Mouse (Mus musculus): ENCODE data around the gene Slc45a2. TPM values are rescaled to one million over a fixed set of nuclear protein-coding genes. Genes with fewer than 3 reads are reported as not detected.

Gene Slc45a2
- total RNA-seq, 4 experiments from 2014 or later = not detected

- no peak for DNase-seq (ENCODE audit: low spot score in 2 of 2)
Measured at GRCm38 (mm10) chr15:11003791-11004190, 3.3 kb downstream of the Slc45a2 start.

DNA sequence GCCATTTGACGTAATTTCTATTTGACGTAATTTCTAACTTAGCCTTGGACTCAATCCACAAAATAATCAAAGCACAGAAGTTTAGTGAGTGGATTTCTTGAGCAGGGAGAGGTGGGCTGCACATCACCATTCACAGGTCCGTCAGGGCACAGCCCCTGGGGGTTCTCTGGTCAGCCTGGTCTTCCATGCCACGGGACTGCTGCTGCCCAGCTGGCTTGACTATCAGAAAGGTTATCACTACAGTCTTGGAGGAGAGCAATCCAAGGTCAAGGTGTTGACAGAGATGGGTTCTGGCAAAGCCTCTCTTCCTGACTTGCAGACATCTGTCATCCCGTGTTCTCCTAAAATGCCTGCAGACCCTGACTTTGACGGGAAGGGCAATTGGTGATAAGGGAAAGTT lies 4.1 kb downstream of the Slc45a2 start:
- DNase-seq (ENCODE audit: low spot score in 2 of 2) = no peak

GRCm38 (mm10) chr15:11008756-11009155 lies 8.2 kb downstream of the Slc45a2 start:
- no peak for DNase-seq (ENCODE audit: low spot score in 2 of 2)

DNA sequence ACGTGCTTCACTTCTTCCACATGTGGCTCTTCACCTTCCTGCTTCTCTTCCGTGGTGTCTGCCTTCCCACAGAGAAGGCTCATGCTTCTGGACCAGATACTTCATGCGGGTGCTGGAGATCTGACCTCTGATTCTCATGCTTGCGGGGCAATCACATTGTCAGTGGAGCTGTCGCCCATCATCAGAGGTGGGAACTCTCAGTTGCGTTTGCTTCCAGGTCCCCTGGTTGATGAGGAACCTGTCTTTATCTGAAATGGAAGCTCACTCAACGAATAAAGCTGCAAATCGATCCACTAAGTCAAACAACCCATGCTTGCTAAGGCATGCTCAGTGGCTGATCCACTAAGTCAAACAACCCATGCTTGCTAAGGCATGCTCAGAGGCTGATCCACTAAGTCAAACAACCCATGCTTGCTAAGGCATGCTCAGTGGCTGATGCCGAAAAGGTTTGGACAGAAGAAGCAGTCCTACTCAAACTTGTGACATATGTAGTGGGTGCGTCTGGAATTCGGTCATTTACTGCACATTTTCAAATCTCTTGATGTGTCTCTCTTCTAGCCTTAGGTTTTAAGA lies 10.5 kb downstream of the Slc45a2 start:
- DNase-seq (ENCODE audit: low spot score in 2 of 2) = no peak

DNA sequence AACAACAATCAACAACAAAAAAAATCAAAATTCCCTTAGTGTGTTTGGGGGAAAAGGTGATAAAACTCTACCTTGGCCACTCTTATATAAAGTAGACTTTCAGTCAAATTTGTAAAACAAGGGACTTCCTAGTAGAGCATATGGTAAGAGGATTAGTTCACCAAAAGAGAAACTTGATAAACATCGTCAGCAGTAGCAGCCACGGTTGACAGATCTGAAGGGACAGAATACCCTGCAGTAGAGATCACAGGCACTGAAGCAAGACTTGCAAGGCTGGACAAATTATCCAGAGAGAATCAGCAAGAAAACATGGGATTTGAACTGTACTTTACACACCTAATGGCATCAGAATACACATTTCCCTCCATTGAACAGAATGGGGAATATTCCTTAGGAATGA lies 14.4 kb downstream of the Slc45a2 start:
- no peak for DNase-seq (ENCODE audit: low spot score in 2 of 2)

DNA sequence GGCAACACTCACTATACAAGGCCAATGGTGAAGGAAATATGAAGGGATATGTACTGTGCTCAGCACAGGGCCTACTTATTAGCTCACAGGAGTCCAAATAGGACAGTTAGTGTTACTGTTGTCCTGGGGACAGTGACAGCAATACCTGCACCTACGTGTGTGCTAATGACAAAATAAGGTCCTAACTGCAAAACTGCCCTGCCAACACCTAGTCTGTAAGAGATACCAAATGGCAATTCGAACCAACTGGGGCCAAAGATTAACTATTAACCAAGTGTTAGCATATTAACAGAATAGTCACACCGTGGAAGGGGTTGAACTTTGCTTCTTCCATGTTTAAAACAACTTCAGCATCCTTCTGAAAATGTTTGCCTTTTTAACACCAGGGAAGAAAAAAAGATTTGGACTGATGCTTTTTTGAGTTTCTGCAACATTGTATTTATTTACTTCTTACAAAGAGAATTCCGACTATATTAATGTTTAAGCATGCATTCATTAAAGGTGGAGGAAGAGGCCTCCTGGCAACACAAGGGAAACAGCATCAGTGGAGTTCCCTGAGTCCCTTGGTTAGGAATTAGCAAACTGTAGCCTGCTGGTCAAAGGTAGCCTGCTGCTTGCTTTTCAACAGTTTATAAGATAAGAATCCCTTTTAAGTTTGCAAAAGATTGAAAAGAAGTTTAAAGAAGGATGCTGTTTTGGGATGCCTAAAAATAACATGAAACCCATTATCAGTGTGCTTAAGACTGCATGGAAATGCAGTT lies 26.5 kb downstream of the Slc45a2 start:
- no peak for DNase-seq (ENCODE audit: low spot score in 2 of 2)

- DNase-seq (ENCODE audit: low spot score in 2 of 2) = no peak
Measured at GRCm38 (mm10) chr15:11030188-11030587, 29.7 kb downstream of the Slc45a2 start.

DNA sequence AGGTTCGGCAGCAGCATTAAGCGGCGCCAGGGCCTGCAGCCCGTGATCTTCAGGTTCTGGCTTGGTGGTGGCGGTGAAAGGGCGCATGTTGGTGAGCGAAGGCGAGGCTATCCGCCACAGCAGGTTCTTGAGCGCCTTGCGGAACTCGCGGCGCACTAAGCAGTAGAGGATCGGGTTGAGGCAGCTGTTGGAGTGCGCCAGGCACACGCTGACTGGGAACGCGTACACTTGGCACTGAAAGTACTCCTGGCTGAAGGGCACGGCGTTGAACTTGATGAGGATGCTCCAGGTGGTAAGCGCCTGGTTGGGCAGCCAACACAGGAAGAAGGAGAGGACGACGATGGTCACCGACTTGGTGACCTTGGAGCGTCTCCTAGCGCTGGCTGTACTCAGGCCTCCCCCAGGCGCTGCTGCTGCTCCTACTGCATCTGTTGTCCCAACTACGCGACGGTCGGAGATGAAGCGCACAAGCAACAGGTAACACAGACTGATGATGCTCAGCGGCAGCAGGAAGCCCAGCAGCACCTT lies 35.5 kb downstream of the Slc45a2 start:
- DNase-seq (ENCODE audit: low spot score in 2 of 2) = peak in 1 of 2 experiments; percentile 4

- DNase-seq (ENCODE audit: low spot score in 2 of 2) = no peak
Measured at GRCm38 (mm10) chr15:11036535-11037375, 36.2 kb downstream of the Slc45a2 start.

GRCm38 (mm10) chr15:11037376-11037695 lies 36.8 kb downstream of the Slc45a2 start:
- peak in 1 of 2 experiments; percentile 5 for DNase-seq (ENCODE audit: low spot score in 2 of 2)

DNA sequence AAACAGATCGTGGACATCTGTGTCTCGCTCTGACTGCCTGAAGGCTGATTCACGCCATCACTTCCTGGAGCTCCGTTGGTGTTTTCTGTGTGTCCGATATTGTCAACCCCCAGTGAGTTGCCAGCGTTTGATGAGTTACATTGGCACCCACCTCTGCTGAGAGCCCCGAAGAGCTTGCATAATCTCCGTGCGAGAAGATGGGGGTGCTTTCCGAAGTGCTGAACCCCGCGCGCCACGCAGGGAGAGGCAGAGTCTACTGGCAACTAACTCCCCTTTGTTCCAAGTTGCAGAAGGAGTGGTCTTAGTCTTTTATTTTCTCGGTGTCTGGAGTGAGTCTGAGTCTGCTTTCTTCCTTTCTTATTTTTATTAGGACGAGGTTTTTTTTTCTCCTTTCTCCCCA lies 37.2 kb downstream of the Slc45a2 start, which contains the start of gene Rxfp3:
Gene Rxfp3 (minus strand): TSS at position 281 of the 400 bp plus-strand sequence.
- no peak for DNase-seq (ENCODE audit: low spot score in 2 of 2)

DNA sequence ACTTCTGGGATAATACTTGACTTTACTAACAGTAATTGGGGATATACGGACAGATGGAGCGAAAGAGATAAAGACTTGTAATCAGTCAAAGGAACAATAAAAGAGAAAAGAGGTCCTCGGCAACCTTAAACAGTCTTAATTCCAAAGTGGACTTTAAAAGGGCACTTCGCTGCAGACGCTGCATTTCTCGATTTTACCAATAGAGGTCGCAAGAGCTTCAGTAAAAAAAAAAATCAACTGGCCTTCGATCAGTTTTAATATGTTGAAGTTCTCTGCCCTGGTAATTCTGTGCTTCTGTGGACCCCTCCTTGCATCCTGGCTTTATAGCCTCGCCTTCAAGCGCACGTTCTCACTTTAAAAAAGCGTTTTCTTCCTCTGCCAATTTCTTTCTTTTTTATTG lies 38.0 kb downstream of the Slc45a2 start:
- DNase-seq (ENCODE audit: low spot score in 2 of 2) = peak in 1 of 2 experiments; percentile 47

GRCm38 (mm10) chr15:11040067-11040466 lies 39.5 kb downstream of the Slc45a2 start:
- DNase-seq (ENCODE audit: low spot score in 2 of 2) = no peak

DNA sequence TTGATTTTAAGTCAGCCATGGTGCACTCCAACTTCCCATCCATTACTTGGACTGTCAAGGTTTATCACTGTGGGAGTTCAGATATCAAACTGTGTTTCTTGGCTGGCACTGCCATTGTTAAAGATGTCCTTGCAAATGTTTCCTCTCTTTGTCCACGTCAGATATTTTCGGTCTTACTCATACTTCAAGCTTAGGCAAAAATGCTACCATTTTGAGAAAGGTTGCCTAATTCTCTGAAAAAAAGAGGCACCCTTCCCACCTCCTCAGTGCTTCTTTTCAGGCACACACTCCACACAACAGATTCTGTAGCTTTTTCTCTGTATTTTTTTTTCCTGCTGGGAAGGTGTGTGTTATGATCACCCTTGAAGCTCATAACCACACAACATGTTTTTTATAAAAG lies 40.7 kb downstream of the Slc45a2 start:
- DNase-seq (ENCODE audit: low spot score in 2 of 2) = no peak

- no peak for DNase-seq (ENCODE audit: low spot score in 2 of 2)
Measured at GRCm38 (mm10) chr15:11042828-11043227, 42.3 kb downstream of the Slc45a2 start.

DNA sequence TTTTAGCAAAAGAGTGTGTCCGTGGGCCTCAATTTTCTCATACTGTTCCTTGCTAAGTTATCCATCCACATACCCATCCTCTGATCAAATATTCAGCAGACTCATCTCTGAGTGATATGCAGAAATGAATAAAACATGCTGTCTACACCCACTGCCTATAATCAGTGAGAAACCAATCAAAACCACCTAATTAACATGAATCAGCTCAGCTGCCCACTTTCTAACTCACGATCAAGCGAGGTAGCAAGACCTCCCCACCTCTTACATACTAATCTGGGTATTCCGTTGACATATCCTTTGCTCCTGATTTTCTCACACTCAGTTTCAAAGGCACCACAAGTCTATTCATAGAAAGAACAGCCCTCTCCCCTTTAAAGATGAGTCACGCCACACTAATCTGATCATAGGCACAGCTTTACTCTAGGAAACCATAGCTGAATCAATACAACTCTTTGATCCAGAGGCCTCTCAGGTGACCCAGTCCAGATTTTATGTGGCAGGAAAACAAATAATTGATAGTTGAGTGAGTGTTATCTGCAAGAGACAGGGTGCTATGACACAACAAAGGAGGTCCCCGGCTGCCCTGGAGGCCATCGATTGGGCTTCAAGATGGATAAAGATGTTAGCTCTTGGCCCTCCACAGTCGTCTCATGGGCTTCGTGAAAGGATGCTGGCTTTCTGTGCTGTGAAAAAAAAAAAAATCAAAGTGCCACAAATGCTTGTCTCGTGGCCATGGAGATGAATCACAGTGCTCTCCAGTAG lies 53.3 kb downstream of the Slc45a2 start:
- no peak for DNase-seq (ENCODE audit: low spot score in 2 of 2)

GRCm38 (mm10) chr15:11054440-11055080 lies 54.0 kb downstream of the Slc45a2 start:
- DNase-seq (ENCODE audit: low spot score in 2 of 2) = no peak

DNA sequence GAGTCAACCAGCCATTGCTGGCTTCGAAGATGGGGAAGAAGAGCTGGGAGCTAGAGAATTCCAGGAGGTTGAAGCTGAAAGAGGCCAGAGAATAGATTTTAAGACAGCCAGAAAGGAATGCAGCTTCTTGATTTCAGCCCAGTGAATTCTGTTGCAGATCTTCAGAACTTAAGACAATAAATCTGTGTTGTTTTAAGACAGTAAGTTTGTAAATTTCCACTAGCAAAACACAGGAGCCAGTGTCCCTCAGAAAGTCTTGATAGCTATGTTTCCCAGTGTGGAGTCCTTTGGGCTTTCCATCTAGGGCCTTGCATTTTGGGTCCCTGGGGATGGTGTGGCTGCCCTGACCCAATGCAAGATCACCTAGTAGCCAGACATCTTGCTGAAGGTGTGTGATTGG lies 62.4 kb downstream of the Slc45a2 start:
- no peak for DNase-seq (ENCODE audit: low spot score in 2 of 2)

DNA sequence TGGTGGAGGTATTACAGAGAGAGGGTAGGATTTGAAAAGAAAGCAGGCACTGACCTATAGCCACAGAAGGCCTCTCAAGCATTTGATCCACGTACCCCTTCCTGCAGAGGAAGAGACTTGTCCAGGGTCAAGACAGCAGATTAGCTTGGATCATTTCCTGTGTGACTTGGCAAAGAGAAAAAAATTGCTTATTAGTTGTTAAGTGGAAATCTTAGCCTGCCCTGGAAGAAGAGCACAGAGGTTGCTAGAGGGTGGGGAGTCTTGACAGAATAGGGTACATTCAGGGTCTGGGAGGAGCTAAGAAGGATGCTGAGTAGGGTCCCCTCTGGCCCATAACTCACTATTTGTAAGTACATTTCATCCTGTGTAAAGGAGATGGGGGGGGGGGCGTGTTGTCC lies 63.6 kb downstream of the Slc45a2 start:
- DNase-seq (ENCODE audit: low spot score in 2 of 2) = no peak

DNA sequence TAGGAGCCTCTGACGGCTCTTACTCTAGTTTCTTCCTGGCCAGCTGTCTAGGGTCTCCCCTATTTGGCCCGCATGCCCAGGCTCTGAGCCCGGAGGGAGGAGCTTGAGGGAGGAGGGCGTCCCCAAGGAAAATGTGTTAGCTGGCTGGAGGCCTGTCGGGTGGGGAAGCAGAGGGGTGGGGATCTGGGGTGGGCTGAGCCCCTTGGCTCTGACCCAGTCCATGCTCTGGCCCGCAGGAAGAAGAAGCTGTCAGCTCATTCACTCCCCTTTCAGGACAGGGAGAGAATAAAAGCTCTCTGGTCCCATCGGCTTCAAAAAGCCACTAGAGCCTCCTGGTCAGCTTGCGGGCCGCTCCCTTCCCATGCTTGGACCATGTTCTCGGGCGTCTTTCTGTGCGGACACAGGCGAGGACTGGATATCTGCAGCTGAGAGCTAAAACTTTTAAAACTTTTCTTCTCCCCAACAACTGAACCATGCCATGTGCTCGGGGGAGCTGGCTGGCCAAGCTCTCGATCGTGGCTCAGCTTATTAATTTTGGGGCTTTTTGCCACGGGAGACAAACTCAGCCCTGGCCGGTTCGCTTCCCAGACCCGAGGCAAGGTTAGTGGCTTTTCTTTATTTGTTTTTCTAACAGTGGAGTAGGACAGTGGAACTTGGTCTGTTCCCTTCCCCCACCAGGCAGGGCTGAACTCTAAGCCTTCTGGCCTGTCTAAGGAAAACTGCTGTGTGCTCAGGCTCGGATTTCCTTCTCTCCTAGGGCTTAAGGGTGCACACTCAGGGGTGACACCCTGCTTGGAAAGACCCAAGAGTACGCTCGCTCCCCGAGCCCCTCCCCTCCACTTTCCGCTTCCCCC lies 64.3 kb downstream of the Slc45a2 start, which contains the start of gene Adamts12:
Gene Adamts12 (plus strand): TSS at position 233 of the 854 bp plus-strand sequence.
- no peak for DNase-seq (ENCODE audit: low spot score in 2 of 2)
